Mouse (Mus musculus) ES-Bruce4 (cell line): Measurements from ENCODE around the gene Fam20b. TPM values are rescaled to one million over a fixed set of nuclear protein-coding genes. Genes with fewer than 3 reads are reported as not detected.
A peak's percentile ranks its signal among the peaks of the same experiment; 100 is the strongest.
"Not testable (repeated sequence)": the region's sequence is repeated elsewhere in the genome, so short reads cannot be mapped to it uniquely, and the experiment has no call there.

Experiments
- H3K27ac ChIP-seq: 2 replicates; pipeline ENCODE4 v1.5.1; 2012; ENCODE audit warnings: low read length, inconsistent platforms; ENCODE audit not compliant: insufficient read depth
- H3K27me3 ChIP-seq: 2 replicates; pipeline ENCODE4 v1.6.1; 2012; ENCODE audit warnings: mild to moderate bottlenecking, low read length, inconsistent platforms; ENCODE audit not compliant: control insufficient read depth, poor library complexity, insufficient read depth, severe bottlenecking
- H3K36me3 ChIP-seq: 2 replicates; pipeline ENCODE4 v1.6.1; 2012; ENCODE audit warnings: inconsistent platforms, mild to moderate bottlenecking, low read length, moderate library complexity; ENCODE audit not compliant: control insufficient read depth, poor library complexity, insufficient read depth, severe bottlenecking
- H3K4me1 ChIP-seq: one replicate; pipeline ENCODE4 v1.8.1; 2011; ENCODE audit warnings: low read length; ENCODE audit not compliant: control insufficient read depth, insufficient read depth
- H3K4me3 ChIP-seq: 2 replicates; pipeline ENCODE4 v1.5.1; 2011; ENCODE audit warnings: low read depth, mild to moderate bottlenecking, low read length
- H3K9ac ChIP-seq: 2 replicates; pipeline ENCODE4 v1.6.1; 2012; ENCODE audit warnings: low read depth, mild to moderate bottlenecking, inconsistent platforms; ENCODE audit not compliant: poor library complexity, severe bottlenecking
- H3K9me3 ChIP-seq: replicated peaks from 2 replicates; pipeline ENCODE4 v1.6.1; 2012; ENCODE audit warnings: mild to moderate bottlenecking, low read length, inconsistent platforms; ENCODE audit not compliant: control insufficient read depth, poor library complexity, insufficient read depth, severe bottlenecking
- CTCF ChIP-seq: IDR thresholded peaks from one replicate; pipeline ENCODE4 v1.8.1; 2011; ENCODE audit warnings: low read depth, low read length
- EP300 ChIP-seq: IDR thresholded peaks from 2 replicates; pipeline ENCODE4 v1.6.1; 2011; ENCODE audit warnings: low read depth, low read length; ENCODE audit not compliant: insufficient read depth
- POLR2A ChIP-seq: IDR thresholded peaks from one replicate; pipeline ENCODE4 v1.8.1; 2011; ENCODE audit warnings: low read length; ENCODE audit not compliant: insufficient read depth
- polyA plus RNA-seq: library from polyadenylated mRNA; stranded (reverse); fragments of >200 nt; gene quantifications from 2 replicates; pipeline ENCODE4 v1.2.4, GENCODE M21; 2011; ENCODE audit warnings: low read depth; ENCODE audit not compliant: missing spikeins, insufficient read depth, insufficient read length

Gene Fam20b
- polyA plus RNA-seq, 1 experiment = 23.5 TPM

DNA sequence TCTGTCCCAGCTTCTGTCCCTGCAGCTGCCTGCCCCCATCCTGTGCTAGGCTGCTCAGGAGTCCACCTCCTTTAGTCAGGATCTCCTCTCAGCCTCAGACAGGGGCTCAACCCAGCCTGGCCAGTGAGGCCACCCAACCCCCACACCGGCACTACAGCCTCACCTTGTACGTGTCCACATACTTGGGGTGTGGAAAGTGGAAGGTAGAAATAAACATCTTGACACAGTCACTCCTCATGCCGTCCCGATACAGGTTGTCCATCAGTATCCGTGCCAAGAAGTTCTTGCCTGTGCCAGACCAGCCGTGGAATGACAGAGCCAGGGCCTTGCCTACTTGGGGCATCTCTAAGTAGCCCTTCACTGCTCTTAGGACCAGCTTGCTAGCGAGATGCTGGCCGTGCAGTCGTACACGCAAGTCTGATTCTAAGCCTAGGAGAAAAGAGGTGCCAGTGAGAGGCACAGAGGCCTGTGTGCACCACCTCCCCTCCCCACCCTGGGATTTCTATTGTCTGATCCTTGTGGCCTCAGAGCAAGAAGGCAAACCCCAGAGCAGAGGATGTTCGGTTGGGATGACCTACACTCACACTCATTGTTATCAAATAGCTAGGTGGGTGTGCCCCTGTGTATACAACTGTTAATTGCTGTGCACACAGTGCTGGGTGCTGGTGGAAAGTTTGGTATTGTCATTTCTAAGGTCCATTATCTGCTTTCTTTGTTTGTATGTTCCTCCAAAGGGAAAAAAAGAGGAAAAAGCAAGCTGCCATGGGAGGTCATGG, 49.5 kb downstream of the Fam20b start:
- H3K36me3 ChIP-seq = no peaks in the 10 kb centered on the region
- no peak overlapping the region for H3K9ac ChIP-seq
- no peaks in the 10 kb centered on the region for H3K9me3 ChIP-seq
- peak overlapping the region; percentile 14 for H3K4me3 ChIP-seq
- H3K27ac ChIP-seq = peak overlapping the region; percentile 93
- H3K4me1 ChIP-seq = peaks cover 7% of the 10 kb centered on the region
- no peaks in the 10 kb centered on the region for H3K27me3 ChIP-seq
- TF ChIP-seq POLR2A (no peak), CTCF (no peak), EP300 (peak; percentile 80)

DNA sequence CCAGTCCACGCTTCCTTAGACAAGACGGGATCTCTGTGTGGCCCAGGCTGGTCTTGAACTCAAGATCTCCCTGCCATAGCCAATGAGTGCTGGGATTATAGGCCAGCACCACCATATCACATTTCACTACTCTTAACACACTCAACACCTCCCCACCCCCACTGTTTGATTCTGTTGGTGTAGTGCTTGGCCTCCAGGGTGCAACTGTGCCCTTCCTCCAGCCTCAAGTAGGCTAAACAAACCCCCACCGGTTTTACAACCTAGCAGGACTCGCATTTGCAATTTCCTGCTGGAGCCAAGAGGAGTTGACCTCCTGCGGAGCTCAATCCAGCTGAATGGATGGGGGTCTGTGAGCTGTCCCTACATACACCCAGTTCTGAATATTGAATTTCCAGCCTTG, 50.3 kb downstream of the Fam20b start:
- H3K4me3 ChIP-seq = peak overlapping the region; percentile 24
- H3K9ac ChIP-seq = no peak overlapping the region
- no peaks in the 10 kb centered on the region for H3K9me3 ChIP-seq
- TF ChIP-seq CTCF (no peak), POLR2A (no peak), EP300 (peak; percentile 98)
- H3K36me3 ChIP-seq = no peaks in the 10 kb centered on the region
- peak overlapping the region; percentile 93 for H3K27ac ChIP-seq
- peaks cover 7% of the 10 kb centered on the region for H3K4me1 ChIP-seq
- no peaks in the 10 kb centered on the region for H3K27me3 ChIP-seq

DNA sequence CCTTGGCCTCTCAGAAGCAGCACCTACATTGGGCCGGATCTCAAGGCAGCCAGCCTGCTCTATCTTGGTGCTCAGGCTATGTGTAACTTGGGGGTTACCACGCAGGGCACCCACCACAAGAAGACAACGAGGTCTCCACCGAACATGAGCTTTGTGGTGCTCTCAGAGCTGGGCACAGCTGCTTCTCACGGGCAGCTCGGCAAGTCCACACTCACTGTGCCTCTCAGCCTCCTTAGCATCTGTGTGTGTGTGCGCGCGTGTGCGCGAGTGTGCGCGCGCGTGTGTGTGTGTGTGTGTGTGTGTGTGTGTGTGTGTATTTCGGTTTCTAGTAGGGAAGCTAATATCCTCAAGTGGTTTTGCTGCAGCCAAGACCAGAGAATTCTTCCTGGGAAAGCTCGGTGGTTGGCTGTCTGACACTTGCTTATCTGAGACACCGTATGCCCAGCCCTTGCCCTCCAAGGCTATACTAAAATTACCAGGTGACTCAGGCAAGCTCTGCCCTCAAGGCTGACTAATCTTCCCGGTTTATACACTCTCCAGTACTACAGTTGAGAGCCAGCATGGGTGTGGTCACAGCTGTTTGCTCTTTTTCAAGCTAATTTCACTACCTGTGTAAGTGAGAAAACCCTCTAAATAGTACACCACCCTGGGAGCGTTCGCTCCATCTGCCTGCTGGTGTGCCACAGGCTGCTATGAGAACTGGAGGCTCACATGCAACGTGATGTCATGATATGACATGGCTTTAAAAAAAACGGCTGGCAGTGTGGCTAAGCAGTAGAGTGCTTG, 51.6 kb downstream of the Fam20b start:
- peak overlapping the region; percentile 47 for H3K4me3 ChIP-seq
- peak overlapping the region; percentile 93 for H3K27ac ChIP-seq
- H3K9ac ChIP-seq = peak overlapping the region; percentile 54

DNA sequence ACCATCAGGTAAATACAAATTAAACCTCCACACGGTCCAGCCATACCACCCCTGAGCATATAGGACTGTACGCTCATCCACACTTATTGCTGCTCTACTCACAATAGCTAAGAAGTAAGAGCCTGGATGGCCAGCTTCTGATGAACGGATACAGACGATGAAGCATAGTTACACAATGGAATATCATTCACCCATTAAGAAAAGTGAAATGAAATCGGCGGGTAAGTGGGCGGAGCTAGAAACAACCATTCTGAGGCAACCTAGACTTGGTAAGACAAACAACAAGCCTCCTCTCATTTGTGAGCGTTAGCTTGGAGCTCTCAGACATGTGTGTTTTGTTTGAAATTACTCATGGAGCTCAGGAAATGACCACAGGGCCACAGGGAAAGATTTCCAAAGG, 53.1 kb downstream of the Fam20b start:
- Histone ChIP-seq H3K9me3 (no peaks in the 10 kb centered on the region), H3K9ac (peak overlapping the region; percentile 11; the same call in 1 of the 2 replicates), H3K4me3 (peak overlapping the region; percentile 45), H3K36me3 (no peaks in the 10 kb centered on the region), H3K4me1 (peaks cover 9% of the 10 kb centered on the region), H3K27me3 (no peaks in the 10 kb centered on the region), H3K27ac (peak overlapping the region; percentile 42)
- no peak for TF ChIP-seq CTCF
- TF ChIP-seq POLR2A = no peak

More for the DNA sequence above, 51.6 kb downstream of the Fam20b start:
- Histone ChIP-seq H3K4me1 (peaks cover 7% of the 10 kb centered on the region), H3K9me3 (no peaks in the 10 kb centered on the region), H3K36me3 (no peaks in the 10 kb centered on the region), H3K27me3 (no peaks in the 10 kb centered on the region)
- TF ChIP-seq EP300 (peak; percentile 35; the same call in 1 of the 2 replicates), POLR2A (no peak)

DNA sequence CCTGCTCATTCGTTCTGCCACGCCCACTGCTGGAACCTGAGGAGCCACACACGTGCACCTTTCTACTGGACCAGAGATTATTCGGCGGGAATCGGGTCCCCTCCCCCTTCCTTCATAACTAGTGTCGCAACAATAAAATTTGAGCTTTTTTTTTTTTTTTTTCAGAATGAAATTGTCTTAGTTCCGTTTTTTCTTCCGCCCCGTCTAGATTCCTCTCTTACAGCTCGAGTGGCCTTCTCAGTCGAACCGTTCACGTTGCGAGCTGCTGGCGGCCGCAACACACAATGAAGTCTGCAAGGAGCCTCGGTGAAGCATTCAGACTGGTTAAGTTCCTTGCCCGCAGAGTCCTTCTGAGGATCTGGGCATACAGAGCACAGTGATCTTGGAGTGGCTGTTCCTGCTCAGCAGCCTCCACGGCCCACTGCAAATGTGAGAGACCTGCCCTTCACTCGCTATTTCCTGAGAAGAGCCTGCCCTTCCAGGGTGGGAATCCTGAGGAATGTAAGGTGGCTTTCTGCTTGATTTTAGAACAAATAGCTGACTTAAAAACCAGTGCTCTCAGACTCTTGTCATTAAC, 58.1 kb downstream of the Fam20b start:
- peaks cover 26% of the 10 kb centered on the region for H3K4me1 ChIP-seq
- H3K27ac ChIP-seq = peak overlapping the region; percentile 79
- H3K4me3 ChIP-seq = peak overlapping the region; percentile 57
- H3K9ac ChIP-seq = peak overlapping the region; percentile 29
- not testable (repeated sequence) for H3K9me3 ChIP-seq, H3K36me3 ChIP-seq, H3K27me3 ChIP-seq
